Mouse (Mus musculus) MEL (cell line): ENCODE results near the gene Hnf1b.

Source experiments
- HCFC1 ChIP-seq: IDR thresholded peaks from 2 replicates; pipeline ENCODE4 v1.6.1; 2012; ENCODE audit warnings: low read depth, mild to moderate bottlenecking, inconsistent platforms, low read length, improper control_type of control experiment, moderate library complexity
- MAX ChIP-seq: IDR thresholded peaks from 2 replicates; pipeline ENCODE4 v1.6.1; 2011; ENCODE audit warnings: low read length, improper control_type of control experiment
- POLR2A ChIP-seq, 2 experiments: IDR thresholded peaks; 2 replicates each; pipeline ENCODE4 v1.6.1; 2011 to 2012; ENCODE audit warnings: low read length in 2 of 2, mild to moderate bottlenecking in 2 of 2, control low read depth in 1 of 2, improper control_type of control experiment in 1 of 2, low read depth in 1 of 2, moderate library complexity in 1 of 2; ENCODE audit not compliant: control insufficient read depth in 1 of 2, insufficient read depth in 1 of 2, poor library complexity in 1 of 2

- TF ChIP-seq POLR2A (IDR thresholded peaks at IDR 0.05; ENCODE audit: control insufficient read depth in 1 of 2, insufficient read depth in 1 of 2, low read depth in 1 of 2, low read length in 2 of 2, poor library complexity in 1 of 2) = no peak
- TF ChIP-seq HCFC1 = no peak
- TF ChIP-seq MAX = no peak
These were observed 47.7 kb upstream of the Hnf1b start for GRCm38 (mm10) chr11:83802166-83802565.
